Mouse (Mus musculus) adrenal gland, postnatal 4 days (tissue): ENCODE data around the gene Simc1. TPM values are rescaled to one million over a fixed set of nuclear protein-coding genes. Genes with fewer than 3 reads are reported as not detected.
"Not testable (repeated sequence)": the region's sequence is repeated elsewhere in the genome, so short reads cannot be mapped to it uniquely, and the experiment has no call there.

ENCODE experiments used
- DNase-seq, 2 experiments: peaks; one replicate each; pipeline ENCODE4 v3.0.0; 2021 to 2022; ENCODE audit warnings: low spot score in 2 of 2, mixed read lengths in 2 of 2
- long read RNA-seq, 2 experiments: library from polyadenylated mRNA; stranded (forward); transcript quantifications; one replicate each; pipeline ENCODE4 v2.0.0; 2021
- total RNA-seq, 2 experiments: library from RNA; stranded (reverse); gene quantifications; 2 replicates each; pipeline ENCODE4 v1.2.3; 2021

The Simc1 gene
- 10 to 100 TPM; 11.7 to 12.5 TPM for total RNA-seq
- long read RNA-seq, experiment 1, full-length matches to known transcripts, result 1 of 2 reads
- long read RNA-seq, experiment 1, partial matches to known transcripts, result 0 of 2 reads
- long read RNA-seq, experiment 1, other reads (novel, unspliced or antisense), result 1 of 2 reads
- long read RNA-seq, experiment 2, full-length matches to known transcripts, result 1 of 4 reads
- long read RNA-seq, experiment 2, partial matches to known transcripts, result 0 of 4 reads
- long read RNA-seq, experiment 2, other reads (novel, unspliced or antisense), result 3 of 4 reads

DNA sequence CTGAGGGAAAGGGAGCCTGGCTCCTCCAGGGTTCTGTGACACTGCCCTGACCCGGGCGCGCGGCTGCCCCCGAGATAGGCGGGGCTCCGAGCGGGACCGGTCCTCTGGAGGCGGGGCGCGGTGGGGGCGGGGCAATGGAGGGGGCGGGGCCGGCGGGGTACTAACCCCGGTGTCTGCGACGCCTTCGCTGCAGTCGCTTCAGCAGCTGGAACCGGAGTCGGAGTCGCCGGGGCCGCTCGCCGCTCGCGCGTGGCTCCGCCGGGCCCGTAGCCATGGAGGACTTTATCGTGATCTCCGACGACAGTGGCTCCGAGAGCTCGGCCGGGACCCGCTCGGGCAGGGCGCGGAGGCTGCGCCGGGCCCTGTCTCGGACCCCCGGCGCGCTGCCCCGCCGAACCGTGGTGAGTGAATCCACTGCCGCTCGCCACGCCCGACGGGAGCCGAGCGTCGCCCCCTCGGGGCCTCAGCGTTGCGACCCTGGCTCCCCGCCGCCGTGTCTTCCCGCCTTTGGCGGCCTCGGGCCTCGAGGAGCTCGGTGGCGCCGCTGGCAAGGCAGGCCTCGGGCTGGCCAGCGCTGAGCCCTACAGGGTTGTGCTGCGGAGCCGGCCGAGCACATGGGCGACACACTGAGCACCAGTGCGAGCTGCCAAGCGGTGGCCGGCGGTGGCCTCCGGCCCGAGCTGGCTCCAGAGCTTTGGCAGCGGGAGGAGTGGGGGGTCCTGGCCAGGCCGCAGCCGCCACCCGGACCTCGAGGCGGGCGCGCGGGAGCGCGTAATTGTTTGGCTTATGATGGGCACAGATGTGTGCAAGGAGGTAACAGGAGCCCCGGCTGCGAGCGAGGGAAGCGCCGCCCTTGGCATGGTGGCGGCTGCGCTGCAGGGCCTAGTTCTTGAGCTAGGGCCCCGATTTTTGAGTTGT, at the start of gene Simc1:
TSS of gene Simc1 (plus strand) at position 176 of the 918 bp plus-strand sequence.
- peak; percentile 67 to 69 for DNase-seq

DNA sequence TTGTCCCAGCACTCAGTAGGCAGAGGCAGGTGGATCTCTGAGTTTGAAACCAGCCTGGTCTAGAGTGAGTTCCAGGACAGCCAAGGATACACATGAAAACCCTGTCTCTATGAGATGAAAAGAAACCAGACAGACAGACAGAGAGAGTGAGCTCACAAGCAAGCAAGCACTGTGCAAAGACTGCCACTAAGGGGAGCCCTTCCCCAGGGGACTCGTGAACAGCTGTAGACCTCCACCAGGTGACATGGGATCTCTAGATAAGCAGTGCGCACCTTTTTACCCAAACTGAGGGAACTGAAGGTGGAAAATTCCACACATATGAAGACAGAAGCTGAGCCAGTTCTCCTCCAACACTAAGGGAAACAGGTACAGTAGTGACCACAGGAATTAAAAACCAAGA, 46.5 kb upstream of the Simc1 start:
- DNase-seq, result no peak

DNA sequence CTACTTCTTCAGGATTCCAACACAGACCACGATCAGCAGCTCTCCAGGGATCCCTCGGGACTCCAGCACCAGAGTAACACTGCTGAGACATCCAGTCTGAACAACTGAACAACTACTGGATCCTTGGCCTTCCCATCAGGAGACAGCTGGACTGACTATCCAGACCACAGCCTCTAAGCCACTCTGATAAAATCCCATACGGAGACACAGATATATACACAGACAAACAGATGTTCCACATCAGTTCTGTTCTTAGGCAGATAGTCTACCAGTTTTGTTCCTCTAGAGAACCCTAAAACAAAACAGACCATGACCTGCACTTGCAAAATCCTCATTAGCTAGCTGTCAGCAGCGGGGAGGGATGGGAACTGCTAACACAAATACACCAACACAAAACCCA, 44.3 kb upstream of the Simc1 start:
- no peak for DNase-seq

DNA sequence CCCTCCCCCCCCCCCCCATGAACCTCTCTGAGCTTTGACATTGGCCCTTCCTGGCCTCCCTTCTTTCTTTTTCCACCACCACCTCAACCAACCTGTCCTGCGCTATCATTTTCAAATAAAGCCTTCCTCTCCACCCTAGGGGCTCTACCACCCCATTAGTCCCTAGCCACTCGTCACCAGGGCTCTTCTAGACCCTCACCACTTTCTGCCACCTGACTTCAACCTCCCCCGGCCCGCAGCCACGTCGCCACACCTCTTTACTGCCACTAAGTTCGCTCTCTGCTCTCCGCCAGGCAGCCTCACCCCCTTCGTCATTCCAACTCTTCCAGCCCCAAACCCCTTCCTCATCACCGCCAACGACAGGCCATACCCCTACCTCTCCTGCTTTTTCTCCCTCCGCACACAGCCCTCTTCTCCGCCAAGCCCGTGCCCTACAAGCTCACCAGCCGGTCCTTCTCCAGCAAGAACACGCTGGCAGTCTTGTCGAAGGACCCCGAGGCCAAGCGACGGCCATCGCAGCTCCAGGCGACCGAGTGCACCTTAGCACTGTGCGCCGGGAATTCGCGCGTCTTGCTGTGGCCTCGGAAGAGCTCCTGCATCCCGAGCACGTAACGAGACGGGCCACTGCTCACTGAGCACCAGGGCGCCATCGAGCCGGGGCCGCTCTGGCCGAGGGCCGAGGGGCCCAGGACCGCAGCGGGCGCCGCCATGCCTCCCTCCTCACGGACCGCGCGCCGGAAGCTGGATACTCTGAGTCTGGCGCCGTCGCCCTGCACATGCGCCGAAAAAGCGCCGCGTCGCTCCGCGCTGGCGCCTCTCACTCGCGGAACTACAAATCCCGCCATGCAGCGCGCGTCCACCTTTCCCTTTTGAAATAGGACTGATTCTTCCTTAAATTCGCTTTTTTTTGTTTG, 35.2 kb upstream of the Simc1 start, which contains the start of gene Thoc3:
TSS of gene Thoc3 (minus strand) at position 752 of the 914 bp plus-strand sequence.
- peak; percentile 65 to 71 for DNase-seq

DNA sequence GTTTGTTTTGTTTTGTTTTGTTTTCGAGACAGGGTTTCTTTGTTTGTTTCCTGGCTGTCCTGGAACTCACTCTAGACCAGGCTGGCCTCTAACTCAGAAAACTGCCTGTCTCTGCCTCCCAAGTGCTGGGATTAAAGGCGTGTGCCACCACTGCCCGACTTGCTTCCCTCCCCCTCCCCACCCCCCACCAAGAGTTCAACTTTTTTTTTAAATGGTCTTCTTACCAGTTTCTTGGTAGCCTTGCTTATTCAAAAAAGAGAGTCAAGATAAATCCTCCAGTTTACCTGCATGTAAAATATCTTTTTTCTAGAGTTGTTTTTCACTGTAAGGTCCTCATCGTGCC, 34.6 kb upstream of the Simc1 start:
- no peak for DNase-seq

DNA sequence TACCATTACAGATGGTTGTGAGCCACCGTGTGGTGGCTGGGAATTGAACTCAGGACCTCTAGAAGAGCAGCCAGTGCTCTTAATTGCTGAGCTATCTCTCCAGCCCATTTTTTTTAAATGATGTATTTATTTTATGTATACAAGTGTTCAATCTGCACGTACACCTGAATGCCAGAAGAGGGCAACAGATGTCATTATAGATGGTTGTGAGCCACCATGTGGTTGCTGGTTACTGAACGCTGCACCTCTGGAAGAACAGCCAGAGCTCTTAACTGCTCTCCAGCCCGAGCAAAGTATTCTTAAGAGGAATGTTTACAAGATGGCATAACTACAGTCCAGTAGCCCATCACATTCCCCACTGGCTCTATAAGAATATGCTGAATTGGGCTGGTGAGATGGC, 31.6 kb upstream of the Simc1 start:
- no peak for DNase-seq

DNA sequence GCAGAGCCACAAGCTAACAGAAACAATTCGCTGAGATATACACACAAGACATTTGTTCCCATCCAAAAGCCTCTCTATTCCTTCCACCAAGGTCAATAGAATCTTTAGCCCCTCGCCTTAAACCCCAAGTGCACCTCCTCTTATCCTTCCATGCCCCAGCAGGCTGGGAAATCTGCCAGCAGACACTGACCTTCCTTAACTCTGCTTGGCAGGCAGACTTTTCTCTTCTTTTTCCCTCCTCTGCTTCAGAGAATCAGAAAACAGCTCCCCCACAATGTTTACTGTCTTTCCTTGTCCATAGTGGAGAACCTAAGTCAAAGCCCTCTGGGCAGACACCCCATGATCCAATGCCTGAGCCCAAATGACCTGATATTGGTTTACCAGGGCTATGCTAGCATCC, 28.6 kb upstream of the Simc1 start:
- no peak for DNase-seq

DNA sequence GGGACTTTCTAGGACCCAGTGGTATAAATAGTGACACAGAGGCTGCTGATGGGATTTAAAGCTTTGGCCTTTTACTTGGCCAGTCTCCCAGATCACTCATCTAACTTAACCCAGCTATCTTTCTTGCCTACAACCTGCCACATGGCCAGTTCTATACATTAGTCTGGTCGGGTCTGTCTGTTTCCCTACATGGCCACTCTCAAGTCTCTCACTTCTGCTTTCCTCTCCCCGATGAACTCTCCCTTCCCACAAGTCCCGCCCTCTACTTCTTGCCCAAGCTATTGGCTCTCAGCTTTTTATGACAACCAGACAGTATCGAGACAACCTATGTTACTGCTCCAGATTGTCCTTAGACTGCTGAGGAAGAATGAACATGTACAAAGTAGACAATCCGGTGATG, 27.9 kb upstream of the Simc1 start:
- no peak for DNase-seq

DNA sequence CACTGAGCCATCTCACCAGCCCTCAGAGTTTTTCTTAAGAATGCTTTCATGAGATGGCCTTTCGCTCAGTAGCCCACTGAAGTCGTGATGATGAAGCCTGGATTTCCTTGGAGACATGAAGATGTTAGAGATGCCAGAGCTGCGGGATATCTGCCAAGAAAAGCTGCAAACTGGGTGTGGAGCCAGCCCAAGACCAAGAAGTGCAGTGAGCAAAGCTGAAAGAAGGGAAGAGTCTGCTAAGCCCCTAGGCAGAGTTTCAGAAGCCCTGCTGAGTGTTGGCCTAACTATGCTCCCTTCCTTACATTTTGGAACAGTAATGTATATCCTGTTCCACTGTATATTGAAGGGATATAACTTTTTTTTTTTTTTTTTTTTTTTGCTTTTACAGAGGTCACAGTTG, 24.3 kb upstream of the Simc1 start:
- no peak for DNase-seq

DNA sequence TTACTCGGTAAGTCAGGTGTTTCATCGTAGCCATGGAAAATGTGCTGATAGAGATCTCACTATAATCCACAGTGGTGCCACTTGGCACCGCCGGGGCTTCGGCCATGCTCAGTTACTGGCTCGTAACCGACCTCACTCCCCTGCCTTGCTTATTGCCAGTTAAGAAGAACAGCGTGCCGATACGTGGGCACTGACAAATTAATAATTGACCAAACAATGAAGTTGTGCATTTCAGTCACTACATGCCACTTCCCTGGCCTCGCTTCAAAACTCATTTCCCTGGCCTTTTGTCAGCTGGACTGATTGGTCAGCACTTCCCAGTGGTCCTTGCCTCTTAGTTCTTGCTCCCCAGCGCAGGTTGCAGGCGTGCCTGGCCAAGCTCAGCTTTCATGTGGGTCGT, 22.1 kb upstream of the Simc1 start:
- no peak for DNase-seq

DNA sequence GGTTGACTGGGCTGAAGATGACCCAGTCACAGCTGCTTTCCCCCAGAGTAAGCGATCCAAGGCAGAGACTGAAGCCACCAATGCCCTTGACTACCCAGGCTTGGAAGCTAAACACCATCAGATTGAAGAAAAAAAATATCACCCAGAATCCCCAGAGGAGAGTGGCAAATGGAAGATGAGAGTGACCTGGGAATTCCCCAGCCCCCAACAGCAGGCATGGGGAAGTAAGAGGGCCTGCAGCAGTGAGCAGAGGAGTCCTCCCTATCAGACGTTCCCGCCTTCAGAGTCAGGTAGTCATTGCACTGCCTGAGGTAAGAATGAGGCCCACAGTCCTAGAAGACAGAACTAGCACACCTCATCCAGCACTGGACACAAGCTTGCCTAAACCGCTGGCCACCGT, 13.2 kb upstream of the Simc1 start:
- DNase-seq, result no peak

DNA sequence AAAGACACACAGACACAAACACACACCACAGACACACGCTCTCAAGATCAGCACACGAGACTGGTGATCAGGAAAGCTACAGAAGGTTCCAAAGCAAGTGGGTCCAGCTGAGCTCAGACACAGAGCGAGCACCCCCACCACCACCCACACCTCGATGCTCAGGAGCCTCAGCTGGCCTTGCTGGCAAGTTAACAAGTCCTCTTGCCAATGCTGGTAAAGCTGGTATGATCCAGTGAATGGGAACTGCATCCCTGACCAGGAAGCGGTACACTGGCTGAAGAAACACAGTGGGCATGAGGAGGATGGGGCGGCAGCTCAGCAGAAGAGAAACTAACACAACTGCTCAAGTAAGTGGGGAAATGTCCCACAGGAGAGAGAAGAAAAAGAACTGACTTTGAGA, 12.2 kb upstream of the Simc1 start:
- DNase-seq, result no peak

DNA sequence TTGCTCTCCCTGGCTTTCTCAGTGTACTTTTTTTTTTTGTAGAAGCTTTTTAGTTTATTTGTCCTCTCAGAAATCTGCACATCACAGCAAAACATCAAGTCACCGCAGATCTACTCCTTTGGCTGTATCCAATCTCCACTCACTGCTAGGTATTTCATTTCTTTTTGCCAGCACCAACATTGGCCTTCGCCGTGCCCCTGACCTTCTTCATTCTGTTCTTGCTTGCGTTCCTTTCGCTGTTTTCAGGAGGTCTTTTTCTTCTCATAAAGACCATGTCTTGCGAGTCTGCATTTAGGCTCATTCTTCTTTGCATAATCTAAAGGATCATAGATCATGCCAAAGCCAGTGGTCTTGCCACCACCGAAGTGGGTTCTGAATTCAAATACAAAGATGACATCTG, 4.0 kb upstream of the Simc1 start:
- DNase-seq, result not testable (repeated sequence)

DNA sequence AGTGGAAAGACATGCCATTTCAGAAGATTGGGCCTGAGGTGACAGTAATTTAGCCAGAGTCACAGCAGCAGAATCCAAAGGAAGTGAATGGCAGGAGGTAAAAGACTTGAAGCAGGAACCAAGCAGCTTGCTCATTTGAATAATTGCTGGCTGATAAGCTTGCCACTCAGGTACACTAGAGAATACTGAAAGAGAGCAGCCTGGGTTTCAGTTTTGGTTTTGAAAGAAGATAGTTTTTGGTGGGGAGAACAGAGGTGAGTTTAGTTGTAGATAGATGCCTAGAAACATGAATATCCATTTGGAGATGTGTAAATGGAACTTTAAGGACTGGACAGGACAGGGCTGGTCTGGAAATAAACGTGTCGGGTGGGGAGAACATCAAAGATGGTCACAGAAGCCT, 2.2 kb upstream of the Simc1 start:
- DNase-seq, result no peak

DNA sequence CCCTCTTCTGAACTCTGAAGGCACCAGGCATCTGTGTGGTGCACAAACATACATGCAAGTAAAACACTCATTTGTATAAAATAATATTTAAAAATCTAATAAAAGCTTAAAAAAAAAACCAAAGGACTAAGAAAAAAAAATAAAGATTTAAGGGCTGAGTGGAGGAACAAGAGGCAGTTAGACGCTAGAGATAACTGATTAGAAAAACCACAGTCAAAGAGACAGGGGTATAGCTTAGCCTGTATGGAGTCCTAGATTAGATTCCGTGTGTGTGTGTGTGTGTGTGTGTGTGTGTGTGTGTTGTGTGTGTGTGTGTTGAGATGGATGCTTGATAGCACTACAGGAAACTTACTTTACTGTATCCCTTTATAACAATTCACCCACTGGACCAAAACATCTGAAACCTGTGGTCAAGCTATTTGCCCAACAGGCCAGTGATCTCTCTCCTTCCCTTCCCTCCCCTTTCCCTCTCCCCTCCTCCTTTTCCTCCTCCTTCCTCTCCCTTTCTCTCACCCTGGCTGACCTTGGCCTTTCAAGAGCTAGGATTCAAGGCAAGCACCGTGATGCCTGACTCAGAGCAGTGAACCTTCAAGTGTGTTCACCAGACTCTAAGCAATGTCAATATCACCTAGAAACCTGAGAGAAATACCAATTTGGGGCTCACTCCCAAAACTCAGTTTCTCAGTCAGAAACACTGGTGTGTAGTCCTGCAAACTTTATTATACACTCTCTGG, 1.5 kb upstream of the Simc1 start:
- DNase-seq, result no peak

DNA sequence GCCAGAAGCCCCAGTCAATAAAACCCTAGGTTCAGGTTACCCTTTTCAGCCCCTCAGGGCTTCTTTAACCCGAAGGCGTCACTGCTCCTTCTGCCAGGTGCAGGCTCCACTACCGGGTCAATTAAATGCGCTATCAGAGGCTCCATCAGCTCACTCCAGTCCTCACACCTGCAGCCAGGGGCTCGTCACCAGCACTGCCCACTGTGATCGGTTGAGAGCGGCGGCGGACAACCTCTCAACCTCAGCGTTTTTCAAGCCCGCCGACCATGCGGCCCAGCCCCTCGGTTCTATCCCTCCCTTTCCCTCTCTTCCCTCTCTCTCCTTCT, 338 bp upstream of the Simc1 start:
- DNase-seq, result no peak

DNA sequence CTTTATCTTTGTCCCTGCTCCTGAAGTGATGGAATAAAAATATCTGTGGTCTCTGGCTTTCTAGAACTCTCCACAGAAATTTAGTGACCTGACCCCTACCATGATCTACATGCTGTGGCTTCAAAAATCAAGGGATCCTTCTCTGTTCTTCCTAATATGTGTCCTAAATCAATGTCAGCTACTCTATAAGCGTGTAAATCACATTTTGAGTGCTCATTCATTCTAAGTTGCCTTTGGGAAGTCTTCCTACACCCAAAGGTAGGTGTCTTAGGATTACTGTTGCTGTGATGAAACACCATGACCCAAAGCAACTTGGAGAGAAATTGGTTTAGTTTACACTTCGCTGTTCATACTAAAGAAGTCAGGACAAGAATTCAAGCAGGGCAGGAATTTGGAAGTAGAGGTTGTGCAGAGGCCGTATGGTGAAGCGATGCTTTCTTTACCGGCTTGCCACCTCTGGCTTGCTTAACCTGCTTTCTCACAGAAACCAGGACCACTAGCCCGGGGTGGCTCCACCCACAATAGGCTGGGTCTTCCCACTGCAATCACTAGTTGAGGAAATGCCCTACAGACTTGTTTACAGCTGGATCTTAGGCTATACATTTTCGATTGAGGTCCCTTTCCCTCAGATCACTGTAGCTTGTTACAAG, 1.2 kb downstream of the Simc1 start:
- no peak for DNase-seq

DNA sequence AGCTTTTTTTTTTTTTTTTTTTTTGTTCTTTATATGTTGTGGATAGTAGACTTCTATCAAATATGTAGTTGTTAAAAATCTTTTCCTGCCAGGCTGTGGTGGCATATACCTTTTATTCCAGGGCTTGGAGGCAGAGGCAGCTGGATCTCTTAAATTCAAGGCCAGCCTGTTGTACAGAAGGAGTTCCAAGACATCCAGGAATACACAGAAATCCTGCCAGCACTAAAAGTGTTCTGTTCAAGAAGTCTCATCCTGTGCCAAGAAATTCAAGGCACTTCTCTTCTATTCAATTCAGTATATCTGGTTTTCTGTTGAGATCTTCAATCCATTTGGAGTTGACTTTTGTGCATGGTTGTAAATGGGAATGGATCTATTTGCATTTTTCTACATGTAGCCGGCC, 2.3 kb downstream of the Simc1 start:
- DNase-seq, result no peak

DNA sequence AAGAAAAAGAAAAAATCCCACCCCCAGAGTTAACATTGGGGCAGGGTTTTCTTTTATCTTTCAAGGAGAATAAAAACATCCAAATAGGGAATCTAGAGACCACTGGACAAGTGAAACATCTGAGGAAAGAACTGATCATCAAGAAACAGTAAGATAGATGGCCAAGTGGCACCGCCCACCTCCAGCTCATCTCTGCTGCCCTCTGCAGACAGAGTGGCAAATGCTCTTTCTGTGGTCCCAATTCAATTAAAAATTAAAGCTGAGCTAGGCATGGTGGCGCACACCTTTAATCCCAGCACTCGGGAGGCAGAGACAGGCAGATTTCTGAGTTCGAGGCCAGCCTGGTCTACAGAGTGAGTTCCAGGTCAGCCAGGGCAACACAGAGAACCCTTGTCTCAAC, 16.6 kb downstream of the Simc1 start:
- DNase-seq, result no peak

DNA sequence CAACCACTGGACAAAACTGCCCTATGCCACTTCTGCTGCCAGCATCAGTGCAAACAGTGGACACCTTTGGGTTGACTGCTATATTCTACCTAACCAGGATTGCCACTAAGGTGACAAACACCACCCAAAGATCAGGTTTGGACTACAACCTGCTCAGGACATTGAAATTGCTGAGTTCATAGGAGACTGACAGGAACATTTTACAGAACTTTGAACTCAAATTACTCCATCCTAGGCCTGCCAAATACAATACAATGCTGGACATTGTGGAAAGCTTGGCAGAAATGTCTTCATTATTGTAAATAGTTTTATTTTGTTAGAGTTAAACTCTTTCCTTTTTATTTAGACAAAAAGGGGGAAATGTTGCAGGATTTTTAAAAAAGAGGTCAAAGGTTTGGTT, 17.6 kb downstream of the Simc1 start:
- no peak for DNase-seq

DNA sequence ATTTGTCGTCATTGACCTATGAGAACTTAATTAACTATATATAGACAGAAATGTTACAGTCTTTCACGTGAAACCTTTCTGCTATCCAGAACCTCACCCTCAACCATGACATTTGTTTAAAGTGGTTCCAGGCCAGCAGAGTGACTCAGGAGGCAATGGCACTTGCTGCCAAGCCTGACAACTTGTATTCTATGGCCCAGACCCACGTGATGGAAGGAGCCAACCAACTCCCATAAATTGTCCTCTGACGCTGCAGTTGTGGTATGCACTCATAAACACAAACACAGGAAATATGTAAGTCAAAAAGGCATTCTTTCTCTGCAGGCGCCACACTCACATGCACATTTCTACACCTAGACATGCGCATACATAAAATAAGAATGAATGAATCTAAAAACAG, 23.6 kb downstream of the Simc1 start:
- DNase-seq, result no peak
